Mouse (Mus musculus) kidney, postnatal 14 days (tissue): ENCODE measurements around the gene Acads.
"Not testable (repeated sequence)": the region's sequence is repeated elsewhere in the genome, so short reads cannot be mapped to it uniquely, and the experiment has no call there.

ENCODE experiments used
- DNase-seq: peaks from one replicate; pipeline ENCODE4 v3.0.0; 2022; ENCODE audit warnings: mixed read lengths

Gene Acads

GRCm38 (mm10) chr5:115118961-115119570 lies at the start of gene Acads:
Gene Acads (minus strand): TSS chr5:115119346.
- DNase-seq: peak; percentile 95

DNA sequence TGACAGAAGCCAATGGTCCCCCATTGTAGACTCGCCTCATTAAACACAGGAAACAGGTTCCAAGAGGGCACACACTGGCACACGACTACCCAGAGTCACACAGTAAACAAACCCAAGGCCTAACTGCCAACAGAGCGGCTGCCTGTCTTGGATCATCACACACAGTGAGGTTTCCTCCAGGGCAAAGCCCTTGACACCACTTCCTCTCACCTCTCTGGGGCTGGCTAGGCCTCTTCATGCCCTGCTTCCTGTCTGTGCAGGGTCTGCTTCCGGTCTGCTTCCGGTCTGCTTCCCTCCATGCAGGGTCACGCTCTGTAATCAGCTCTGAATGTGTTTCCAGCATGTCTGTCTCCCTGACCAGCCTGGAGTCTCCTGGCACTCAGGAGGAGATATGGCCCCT lies 48.2 kb upstream of the Acads start:
- DNase-seq: no peak

GRCm38 (mm10) chr5:115166815-115167194 lies 47.7 kb upstream of the Acads start:
- no peak for DNase-seq

DNA sequence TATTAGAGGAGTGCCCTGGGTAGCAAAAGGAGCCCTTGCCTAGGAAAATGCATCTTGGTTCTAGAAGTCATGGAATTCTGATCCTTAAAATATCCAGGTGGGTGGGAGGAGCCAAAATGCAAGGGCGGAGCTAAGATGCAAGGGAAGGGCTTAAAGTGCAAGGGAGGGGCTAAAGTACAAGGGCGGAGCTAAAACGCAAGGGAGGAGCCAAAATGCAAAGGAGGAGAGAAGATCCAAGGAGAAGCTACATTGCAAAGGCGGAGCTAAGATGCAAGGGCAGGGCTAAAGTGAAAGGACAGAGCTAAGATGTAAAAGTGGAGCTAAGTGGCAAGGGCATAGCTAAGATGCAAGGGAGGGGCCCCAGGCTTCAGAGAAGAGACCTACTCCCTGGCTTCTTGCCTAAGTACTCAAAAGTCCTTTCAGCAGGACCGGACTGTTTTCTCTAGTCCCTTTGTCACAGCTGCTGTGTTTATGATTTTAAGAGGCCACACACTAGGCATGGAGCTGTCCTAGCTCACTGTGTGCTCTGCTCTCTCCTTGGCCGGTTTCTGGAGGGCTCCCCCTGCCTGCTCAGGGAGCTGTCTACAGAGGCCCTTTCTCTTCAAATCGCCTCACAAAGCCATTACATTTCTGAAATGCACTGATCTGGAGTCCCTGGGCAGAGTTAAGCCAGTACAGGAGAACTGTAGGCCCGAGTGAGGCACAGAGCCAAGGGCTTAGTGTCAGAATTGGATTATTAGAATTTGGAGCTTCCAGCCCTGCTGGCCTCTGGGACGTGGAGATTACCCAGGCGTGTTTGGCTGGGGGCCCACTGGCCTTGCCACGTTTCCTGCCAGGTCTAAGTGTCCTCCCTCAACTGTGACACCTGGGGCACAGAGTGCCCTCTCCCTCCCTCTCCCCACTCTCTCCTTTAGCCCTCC lies 47.0 kb upstream of the Acads start:
- peak; percentile 72 for DNase-seq

GRCm38 (mm10) chr5:115165351-115165750 lies 46.2 kb upstream of the Acads start:
- DNase-seq: no peak

- DNase-seq: not testable (repeated sequence)
Measured at GRCm38 (mm10) chr5:115164446-115164845, 45.3 kb upstream of the Acads start.

DNA sequence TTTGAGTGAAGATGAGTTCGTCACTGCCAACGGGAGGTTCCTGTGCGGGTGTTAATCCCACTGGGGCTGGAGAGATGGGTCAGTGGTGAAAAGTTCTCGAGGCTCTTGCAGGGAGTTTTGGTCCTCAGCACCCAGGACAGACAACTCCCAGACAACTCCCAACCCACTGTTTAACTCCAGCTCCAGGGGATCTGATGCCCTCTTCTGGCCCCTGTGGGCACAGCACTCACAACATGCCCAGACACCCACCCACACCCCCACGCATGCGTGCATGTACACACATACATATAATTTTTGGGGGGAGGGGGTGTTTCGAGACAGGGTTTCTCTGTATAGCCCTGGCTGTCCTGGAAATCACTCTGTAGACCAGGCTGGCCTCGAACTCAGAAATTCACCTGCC lies 44.4 kb upstream of the Acads start:
- DNase-seq: peak; percentile 76

DNA sequence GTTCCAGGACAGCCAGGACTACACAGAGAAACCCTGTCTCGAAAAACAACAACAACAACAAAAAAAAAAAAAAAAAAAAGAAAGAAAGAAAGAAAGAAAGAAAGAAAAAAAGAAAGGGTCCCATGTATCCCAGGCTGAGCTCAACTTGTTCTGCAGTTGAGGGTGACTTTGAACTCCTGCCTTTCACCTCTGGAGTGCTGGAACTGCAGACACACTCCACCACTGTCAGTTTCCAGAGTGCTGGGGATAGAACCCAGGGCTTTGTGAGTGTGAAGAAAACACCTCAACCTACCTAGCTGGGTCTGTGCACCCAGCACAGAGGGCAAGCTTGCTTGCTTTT lies 42.8 kb upstream of the Acads start:
- DNase-seq: not testable (repeated sequence)

- peak; percentile 56 for DNase-seq
Measured at GRCm38 (mm10) chr5:115161064-115161939, 42.2 kb upstream of the Acads start.

- no peak for DNase-seq
Measured at GRCm38 (mm10) chr5:115160655-115161054, 41.5 kb upstream of the Acads start.

- no peak for DNase-seq
Measured at GRCm38 (mm10) chr5:115159165-115159564, 40.0 kb upstream of the Acads start.

DNA sequence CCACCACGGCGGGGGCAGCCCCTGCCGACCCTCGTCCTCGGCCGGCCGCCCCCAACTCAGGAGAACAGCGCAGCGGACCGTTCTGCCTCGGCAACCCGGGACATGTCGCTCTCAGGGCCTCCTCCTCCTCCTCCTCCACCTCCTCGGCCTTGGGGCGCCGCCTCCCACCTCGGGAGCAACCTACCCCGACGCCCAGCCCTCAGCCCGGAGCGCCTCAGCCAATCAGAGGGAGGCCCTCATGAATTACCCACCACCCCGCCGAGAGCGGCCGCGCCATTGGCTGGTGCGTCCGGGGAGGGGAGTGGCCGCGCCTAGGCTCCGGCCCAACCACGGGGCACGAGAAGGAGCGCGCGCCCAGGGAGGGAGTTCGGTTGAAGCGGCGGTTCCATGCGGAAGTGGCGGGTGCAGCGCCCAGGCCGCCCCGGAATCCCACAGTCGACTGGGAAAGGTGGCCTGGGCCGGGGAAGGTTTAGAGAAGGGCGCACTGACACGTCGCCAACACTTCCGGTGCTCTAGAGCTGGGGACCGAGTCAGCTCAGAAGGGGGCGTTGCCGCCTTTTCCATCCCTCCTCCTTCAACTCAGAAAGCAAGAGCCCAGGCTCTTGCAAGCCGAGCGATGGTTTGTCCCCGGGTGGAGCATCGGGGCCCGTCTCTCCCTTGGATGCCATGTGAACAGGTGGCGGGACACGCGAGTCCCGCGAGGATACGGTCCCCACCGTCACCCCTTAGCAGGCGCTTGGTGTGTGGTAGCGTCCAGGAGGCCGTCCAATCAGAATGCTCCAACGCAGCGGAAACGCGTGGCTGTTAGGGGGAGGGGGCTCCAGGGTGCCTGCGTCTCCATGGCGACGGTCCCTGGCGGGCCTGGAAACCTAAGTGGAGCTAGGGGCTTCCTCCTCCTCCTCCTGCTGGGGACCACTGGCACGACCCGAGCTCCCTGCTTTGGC lies 39.2 kb upstream of the Acads start, which contains the start of gene Mlec:
Gene Mlec, minus strand, starts transcription at position 140 of the 944 bp plus-strand sequence.
- peak; percentile 99 for DNase-seq

GRCm38 (mm10) chr5:115156933-115157589 lies 37.9 kb upstream of the Acads start:
- DNase-seq: no peak

- no peak for DNase-seq
Measured at GRCm38 (mm10) chr5:115156401-115156800, 37.3 kb upstream of the Acads start.

- DNase-seq: peak; percentile 80
Measured at GRCm38 (mm10) chr5:115155831-115156230, 36.7 kb upstream of the Acads start.

DNA sequence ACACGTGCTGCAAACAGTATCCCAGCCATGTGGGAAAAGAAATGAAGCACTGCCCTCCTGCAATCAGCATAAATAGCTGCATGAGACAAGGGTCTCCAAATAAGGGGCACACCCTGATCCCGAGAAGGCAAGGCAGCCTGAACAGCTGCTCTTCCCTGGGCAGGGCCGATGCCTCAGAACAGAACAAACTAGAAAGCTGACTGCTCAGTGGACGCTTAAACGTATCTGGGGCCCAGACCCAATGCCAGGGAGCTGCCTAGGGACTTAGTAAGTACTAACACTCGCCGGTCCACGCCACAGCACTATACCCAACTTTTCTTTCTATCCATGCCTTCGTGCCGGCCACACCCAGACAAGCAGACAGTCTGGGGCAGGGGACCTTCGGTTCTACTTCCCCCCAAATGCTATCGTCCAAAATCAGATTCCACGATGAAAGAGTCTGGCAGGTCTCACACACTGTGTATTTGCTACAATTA lies 36.0 kb upstream of the Acads start:
- no peak for DNase-seq

GRCm38 (mm10) chr5:115152132-115152956 lies 33.2 kb upstream of the Acads start:
- no peak for DNase-seq

GRCm38 (mm10) chr5:115151457-115151856 lies 32.3 kb upstream of the Acads start:
- peak; percentile 68 for DNase-seq

DNA sequence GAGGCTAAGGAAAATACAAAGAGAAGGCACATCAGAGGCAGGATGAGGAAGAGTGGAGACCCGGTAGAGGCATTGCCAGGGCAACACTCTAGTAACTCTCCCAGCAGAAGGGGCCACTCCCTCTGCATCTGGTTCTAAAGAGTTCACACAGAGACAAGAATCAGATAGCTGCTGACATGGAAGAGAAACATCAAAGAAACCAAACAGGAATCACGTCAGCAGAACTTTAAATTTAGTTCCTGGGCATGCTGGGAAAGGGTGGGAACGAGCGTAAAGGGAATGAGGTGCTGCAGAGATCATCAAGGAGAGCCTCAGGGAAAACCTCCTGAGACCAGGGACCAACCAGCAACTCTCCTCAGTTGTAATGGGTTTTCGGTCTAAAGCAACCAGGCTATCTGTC lies 31.8 kb upstream of the Acads start:
- no peak for DNase-seq
